Mouse (Mus musculus) brain, adult 2 months (tissue): ENCODE results near the gene Wwox.

Experiments used
- DNase-seq: peaks from one replicate; pipeline ENCODE4 v3.0.0; 2011; ENCODE audit warnings: low read depth, low spot score

Wwox gene

GRCm38 (mm10) chr8:114468526-114469207 lies 29.2 kb downstream of the Wwox start:
- DNase-seq = peak; percentile 29

DNA sequence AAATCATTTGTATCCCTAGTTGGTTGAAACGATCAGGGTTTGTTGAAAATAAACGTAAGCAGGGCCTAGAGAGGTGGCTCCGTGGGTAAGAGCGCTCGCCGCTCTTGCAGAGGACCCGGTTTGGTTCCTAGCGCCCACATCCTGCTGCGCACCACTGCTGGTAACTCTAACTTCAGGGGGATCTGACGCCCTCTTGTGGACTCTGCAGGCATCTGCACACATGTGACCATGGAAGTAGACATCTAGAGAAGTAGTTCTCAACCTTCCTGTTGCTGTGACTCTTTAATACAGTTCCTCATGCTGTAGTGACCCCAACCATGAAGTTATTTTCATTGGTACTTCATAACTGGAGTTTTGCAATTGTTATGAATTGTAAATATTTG lies 29.7 kb downstream of the Wwox start:
- no peak for DNase-seq

DNA sequence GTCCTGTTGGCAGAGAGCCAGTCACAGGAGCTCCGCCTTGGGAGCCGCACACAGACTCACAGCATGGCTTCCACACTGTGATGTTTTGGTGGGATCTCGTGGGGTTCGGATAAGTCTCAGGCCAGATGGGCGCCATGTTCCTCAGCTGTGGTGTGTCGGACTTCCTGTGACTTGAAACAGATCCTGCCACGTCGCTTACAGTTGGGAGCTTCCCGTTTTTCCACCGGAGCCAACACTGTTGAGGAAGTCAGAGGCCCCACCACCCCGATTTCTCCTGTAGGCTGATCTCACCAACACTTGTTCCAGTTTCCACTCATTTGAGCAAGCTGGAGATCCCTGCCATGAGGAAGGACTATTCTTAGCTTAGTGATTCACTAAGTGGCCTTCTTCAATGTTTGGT lies 34.1 kb downstream of the Wwox start:
- no peak for DNase-seq

- no peak for DNase-seq
Observed at GRCm38 (mm10) chr8:114476919-114477318, 37.5 kb downstream of the Wwox start.

GRCm38 (mm10) chr8:114477790-114478189 lies 38.3 kb downstream of the Wwox start:
- no peak for DNase-seq

DNA sequence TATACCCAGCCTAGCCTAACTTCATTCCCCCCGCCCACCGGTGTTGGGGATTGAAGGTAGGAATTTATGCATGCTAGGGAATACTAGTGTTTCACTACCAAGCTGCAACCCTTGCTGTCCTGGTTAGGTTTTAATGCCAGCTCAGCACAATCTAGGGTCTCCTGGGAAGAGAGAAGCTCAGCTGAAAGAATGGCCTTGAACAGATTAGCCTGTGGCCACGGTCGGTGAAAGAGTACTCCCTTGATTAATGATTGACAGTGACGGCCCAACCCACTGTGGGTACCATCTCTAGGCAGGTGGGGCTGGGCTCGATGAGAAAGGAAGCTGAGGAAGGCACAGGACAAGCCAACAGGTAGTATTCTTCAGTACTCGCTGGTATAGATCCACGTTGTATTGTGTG lies 40.3 kb downstream of the Wwox start:
- DNase-seq = no peak

DNA sequence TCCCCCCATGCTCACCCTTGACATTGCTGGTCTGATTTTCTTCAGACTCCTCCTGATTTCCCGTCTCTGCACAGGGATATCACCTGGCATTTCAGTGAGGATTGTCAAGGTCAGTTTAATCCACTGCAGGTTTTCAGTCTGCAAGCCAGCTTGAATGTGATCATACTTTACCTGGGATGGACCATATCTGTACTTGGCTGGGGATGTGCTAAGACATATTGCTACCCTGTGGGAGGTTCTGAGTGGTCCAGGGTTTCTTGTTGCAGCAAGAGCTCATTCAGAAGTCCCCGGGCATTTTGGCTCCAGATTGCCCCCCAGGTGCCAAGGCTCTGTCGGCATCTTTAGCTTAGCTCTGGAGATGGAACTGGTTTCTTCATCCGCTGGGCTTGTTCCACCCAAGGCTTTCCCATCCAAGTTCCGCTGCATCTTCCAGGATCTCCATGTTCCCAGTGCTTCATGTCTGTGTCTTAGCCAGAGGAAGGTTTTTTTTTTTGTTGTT lies 52.3 kb downstream of the Wwox start:
- peak; percentile 98 for DNase-seq

DNA sequence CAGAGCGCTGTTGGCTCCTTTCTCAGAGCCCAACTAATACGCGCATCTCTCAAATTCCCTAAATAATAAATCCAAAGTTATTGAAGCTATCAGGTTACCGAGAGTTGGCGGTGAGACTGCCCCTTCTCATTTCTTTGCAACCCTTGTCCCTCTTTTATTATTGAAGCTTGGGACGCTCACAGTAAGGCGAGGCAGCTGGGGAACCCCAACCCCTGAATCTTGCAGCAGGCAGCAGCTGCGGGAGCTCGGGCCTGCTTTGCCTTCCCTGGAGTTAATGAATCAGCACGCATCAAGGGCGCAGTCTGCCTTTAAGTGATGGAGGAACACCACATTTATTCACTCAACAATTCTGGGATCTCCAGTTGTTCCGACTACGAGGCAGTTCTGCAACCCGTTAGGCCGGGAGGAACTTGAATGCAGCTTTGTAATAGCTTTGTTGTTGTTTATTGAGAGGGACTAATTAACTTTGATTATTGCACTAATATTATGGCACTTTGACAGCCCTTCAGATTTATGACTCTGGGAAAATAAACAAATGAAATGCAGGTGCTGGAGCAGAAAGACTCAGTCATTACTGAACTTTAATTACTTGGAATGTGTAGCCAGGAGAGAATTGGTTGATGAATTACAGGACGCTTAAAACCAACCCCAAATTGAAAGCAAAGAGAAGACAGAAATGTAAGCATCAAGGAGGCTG lies 60.1 kb downstream of the Wwox start:
- no peak for DNase-seq

GRCm38 (mm10) chr8:114501906-114502305 lies 62.5 kb downstream of the Wwox start:
- peak; percentile 33 for DNase-seq

- peak; percentile 95 for DNase-seq
Observed at GRCm38 (mm10) chr8:114503196-114503595, 63.7 kb downstream of the Wwox start.

- no peak for DNase-seq
Observed at GRCm38 (mm10) chr8:114504889-114505288, 65.4 kb downstream of the Wwox start.

GRCm38 (mm10) chr8:114505351-114506347 lies 66.2 kb downstream of the Wwox start:
- peak; percentile 29 for DNase-seq

- no peak for DNase-seq
Observed at GRCm38 (mm10) chr8:114507404-114507803, 67.9 kb downstream of the Wwox start.

DNA sequence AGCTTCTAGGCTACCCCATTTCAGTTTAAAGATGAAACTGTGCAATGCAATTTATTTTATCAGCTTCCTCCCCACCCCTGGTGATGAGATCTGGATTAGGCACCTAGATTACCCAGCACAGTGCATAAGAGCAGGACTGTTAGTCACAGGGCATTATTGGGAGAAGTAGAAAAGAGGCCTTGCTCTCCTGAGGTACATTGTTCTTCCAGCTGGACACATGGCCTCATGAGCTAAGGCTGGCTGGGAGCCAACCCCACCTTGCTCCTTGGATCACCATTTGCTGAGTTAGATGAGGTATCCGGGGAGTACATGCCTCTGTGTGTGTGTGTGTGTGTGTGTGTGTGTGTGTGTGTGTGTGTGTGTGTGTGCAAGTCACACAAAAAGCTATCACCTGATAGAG lies 70.8 kb downstream of the Wwox start:
- DNase-seq = peak; percentile 81

GRCm38 (mm10) chr8:114512075-114512935 lies 72.8 kb downstream of the Wwox start:
- DNase-seq = no peak

DNA sequence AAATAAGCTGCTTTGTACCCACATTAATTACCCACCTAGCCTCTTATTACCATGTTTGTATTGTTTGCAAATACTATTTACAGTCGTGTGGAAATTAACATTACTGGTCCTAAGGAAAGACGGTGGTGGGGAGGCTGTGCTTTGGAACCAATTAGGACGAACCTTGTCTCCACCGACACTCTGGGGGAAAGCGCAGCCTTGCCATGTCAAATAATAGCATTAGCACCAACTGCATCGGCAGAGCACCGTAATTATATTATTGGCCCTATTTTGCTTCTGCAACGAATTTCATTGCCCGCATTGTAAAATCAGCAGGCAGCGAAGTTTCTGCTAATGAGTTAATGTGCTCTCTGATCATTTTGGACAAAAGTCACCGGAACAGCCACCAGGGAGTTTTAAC lies 75.2 kb downstream of the Wwox start:
- DNase-seq = no peak

DNA sequence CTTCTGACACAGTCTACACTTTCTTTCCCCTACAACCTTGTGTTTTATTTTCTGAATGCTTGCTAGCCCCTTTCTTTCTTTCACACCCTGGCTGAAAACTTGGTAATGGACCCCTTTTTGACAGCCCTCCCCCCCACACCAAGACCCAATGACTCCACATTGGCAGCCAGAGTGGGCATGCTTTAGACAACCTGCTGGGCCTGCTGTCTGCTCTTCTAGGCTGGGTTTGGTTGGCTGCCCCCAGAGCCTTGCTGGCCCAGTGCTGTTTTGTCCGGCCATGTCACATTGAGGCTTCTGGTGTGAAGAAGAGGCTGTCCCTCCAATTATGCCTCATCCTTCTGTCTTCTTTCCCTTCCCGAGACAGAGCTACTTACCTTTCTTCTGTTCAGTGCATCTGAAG lies 83.6 kb downstream of the Wwox start:
- peak; percentile 32 for DNase-seq

DNA sequence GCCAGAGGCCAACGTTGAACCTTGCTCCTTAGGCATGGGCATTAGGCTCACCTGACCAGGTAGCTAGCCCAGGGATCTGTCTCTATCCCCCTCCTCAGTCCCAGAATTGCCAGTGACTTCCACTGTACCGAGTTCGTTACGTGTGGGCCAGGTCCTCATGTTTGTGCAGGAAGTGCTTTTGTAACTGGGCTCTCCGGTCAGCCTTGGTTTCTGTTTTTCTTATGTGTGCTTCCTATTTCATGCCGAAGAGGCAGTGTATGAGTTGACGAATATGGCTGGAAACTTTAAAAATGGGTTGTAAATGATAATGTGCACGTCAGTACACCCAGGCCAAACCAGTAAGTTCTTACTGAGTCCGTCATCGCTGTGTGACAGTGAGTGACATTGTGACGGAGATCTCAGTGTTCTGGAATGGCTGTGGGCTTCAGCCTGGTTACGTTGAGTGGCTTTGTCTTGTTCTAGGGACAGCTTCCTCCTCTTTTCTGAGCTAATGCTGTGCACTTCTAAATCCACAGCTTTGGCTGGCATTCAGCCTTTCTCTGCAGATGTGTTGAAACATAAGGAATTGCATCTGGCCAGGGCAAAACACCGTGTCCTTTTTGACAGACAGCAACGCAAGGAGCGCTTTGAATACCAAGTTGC lies 87.3 kb downstream of the Wwox start:
- no peak for DNase-seq

- DNase-seq = no peak
Observed at GRCm38 (mm10) chr8:114527648-114528221, 88.3 kb downstream of the Wwox start.

- no peak for DNase-seq
Observed at GRCm38 (mm10) chr8:114529581-114529980, 90.1 kb downstream of the Wwox start.
